Mouse (Mus musculus): Measurements from ENCODE around the gene Cd86.
A peak's percentile ranks its signal among the peaks of the same experiment; 100 is the strongest.

The Cd86 gene

GRCm38 (mm10) chr16:36665782-36666181 is at the start of gene Cd86:
Gene Cd86, minus strand, starts transcription at chr16:36666081.
- DNase-seq (ENCODE audit: low read depth, low spot score): peak; percentile 40

GRCm38 (mm10) chr16:36711760-36712159 is 45.9 kb upstream of the Cd86 start:
- no peak for DNase-seq (ENCODE audit: low read depth, low spot score)

- DNase-seq (ENCODE audit: low read depth, low spot score): peak; percentile 30
Measured at GRCm38 (mm10) chr16:36710794-36711193, 44.9 kb upstream of the Cd86 start.

- DNase-seq (ENCODE audit: low read depth, low spot score): peak; percentile 53
Measured at GRCm38 (mm10) chr16:36709405-36709804, 43.5 kb upstream of the Cd86 start.

GRCm38 (mm10) chr16:36708751-36709150 is 42.9 kb upstream of the Cd86 start:
- DNase-seq (ENCODE audit: low read depth, low spot score): peak; percentile 30

GRCm38 (mm10) chr16:36707702-36708423 is 42.0 kb upstream of the Cd86 start:
- no peak for DNase-seq (ENCODE audit: low read depth, low spot score)

- no peak for DNase-seq (ENCODE audit: low read depth, low spot score)
Measured at GRCm38 (mm10) chr16:36700484-36700883, 34.6 kb upstream of the Cd86 start.

- peak; percentile 18 for DNase-seq (ENCODE audit: low read depth, low spot score)
Measured at GRCm38 (mm10) chr16:36697331-36697730, 31.4 kb upstream of the Cd86 start.

GRCm38 (mm10) chr16:36694798-36695290 is 29.0 kb upstream of the Cd86 start:
- no peak for DNase-seq (ENCODE audit: low read depth, low spot score)

GRCm38 (mm10) chr16:36693818-36694413 is 28.0 kb upstream of the Cd86 start, which contains the start of gene Ildr1:
Gene Ildr1, plus strand, starts transcription at chr16:36693978.
- peak; percentile 82 for DNase-seq (ENCODE audit: low read depth, low spot score)

- no peak for DNase-seq (ENCODE audit: low read depth, low spot score)
Measured at GRCm38 (mm10) chr16:36691484-36691883, 25.6 kb upstream of the Cd86 start.

GRCm38 (mm10) chr16:36688076-36688475 is 22.2 kb upstream of the Cd86 start:
- no peak for DNase-seq (ENCODE audit: low read depth, low spot score)

GRCm38 (mm10) chr16:36684325-36684918 is 18.5 kb upstream of the Cd86 start:
- peak; percentile 68 for DNase-seq (ENCODE audit: low read depth, low spot score)

GRCm38 (mm10) chr16:36681829-36682228 is 15.9 kb upstream of the Cd86 start:
- peak; percentile 25 for DNase-seq (ENCODE audit: low read depth, low spot score)

- no peak for DNase-seq (ENCODE audit: low read depth, low spot score)
Measured at GRCm38 (mm10) chr16:36675902-36676301, 10.0 kb upstream of the Cd86 start.

GRCm38 (mm10) chr16:36675304-36675703 is 9.4 kb upstream of the Cd86 start:
- no peak for DNase-seq (ENCODE audit: low read depth, low spot score)

- DNase-seq (ENCODE audit: low read depth, low spot score): peak; percentile 52
Measured at GRCm38 (mm10) chr16:36674457-36675204, 8.8 kb upstream of the Cd86 start.

- DNase-seq (ENCODE audit: low read depth, low spot score): no peak
Measured at GRCm38 (mm10) chr16:36673196-36673595, 7.3 kb upstream of the Cd86 start.

- DNase-seq (ENCODE audit: low read depth, low spot score): no peak
Measured at GRCm38 (mm10) chr16:36670590-36670989, 4.7 kb upstream of the Cd86 start.

- DNase-seq (ENCODE audit: low read depth, low spot score): peak; percentile 75
Measured at GRCm38 (mm10) chr16:36666448-36667017, 652 bp upstream of the Cd86 start.

- DNase-seq (ENCODE audit: low read depth, low spot score): no peak
Measured at GRCm38 (mm10) chr16:36663484-36663883, 2.4 kb downstream of the Cd86 start.

Measured in CD4-positive helper T cell, adult 2 months (primary cell).